20 mouse cellular contexts compared by ENCODE assay signal in genomic region chr2:26175191-26175590, GRCm38 (mm10). TPM values are rescaled to one million over a fixed set of nuclear protein-coding genes. Genes with fewer than 3 reads are reported as not detected.
DNase-seq lines count a peak whose midpoint lies in the region; ATAC-seq and TF ChIP-seq lines count a peak whose summit lies in the region.
"Had no signal": no experiment of that assay in that cellular context is flagged by ENCODE, and none has a peak within 500 bp of the region (broad histone marks: within the 10 kb centered on the region; RNA-seq: fewer than 3 reads in every experiment).

No protein-coding gene starts in this region.

- peak; percentile 44 for DNase-seq in cerebellum, adult 9-11 months
- DNase-seq in cerebellum, adult 11 months = no peak
- DNase-seq in kidney, postnatal 14 days = no peak
- peak; percentile 81 for DNase-seq in adrenal gland, adult 8-10 months
- no peak for DNase-seq in right cerebral cortex, postnatal 14 days
- DNase-seq in lung, adult 2 months = no peak
- DNase-seq: gastrocnemius, adult 2 months; heart, adult 2 months; heart, postnatal 10 days; layer of hippocampus, postnatal 36 days; right cerebral cortex, postnatal 4 days had no signal

- TF ChIP-seq CTCF in lung, adult 2 months (IDR thresholded peaks at IDR 0.05; ENCODE audit: insufficient read depth, low read length) = no peak

- peak; percentile 54; the same call in 1 of the 2 replicates for ATAC-seq in kidney, embryonic 15.5 days (replicated peaks; ENCODE audit: low FRiP score)
- ATAC-seq in hindbrain, embryonic 16.5 days = peak; percentile 54; the same call in 1 of the 2 replicates
- ATAC-seq: activated CD4-positive, CD25-positive, alpha-beta regulatory T cell, adult 4 months; forebrain, embryonic 15.5 days; inflammation-experienced regulatory T-cells, adult 6 months had no signal

- WGBS in kidney, embryonic 15.5 days = 9% methylated on average over 4 of the region's 4 CpGs
- 33% methylated on average over 4 of the region's 4 CpGs for WGBS in hindbrain, embryonic 16.5 days
- 17% methylated on average over 4 of the region's 4 CpGs for WGBS in lung, adult 2 months

- no peak overlapping the region for H3K9ac ChIP-seq in kidney, embryonic 15.5 days
- H3K9ac ChIP-seq in hindbrain, embryonic 16.5 days (ENCODE audit: low read depth, low read length) = no peak overlapping the region
- H3K9ac ChIP-seq: forebrain, embryonic 15.5 days had no signal

- peaks cover 20% of the 10 kb centered on the region for H3K4me1 ChIP-seq in kidney, embryonic 15.5 days
- no peaks in the 10 kb centered on the region for H3K4me1 ChIP-seq in hindbrain, embryonic 16.5 days (ENCODE audit: control insufficient read depth, insufficient read depth, low read depth, low read length)
- no peaks in the 10 kb centered on the region for H3K4me1 ChIP-seq in lung, adult 2 months (ENCODE audit: control insufficient read depth, insufficient read depth, low read length)
- H3K4me1 ChIP-seq: forebrain, embryonic 15.5 days had no signal

- no peak for TF ChIP-seq POLR2A in lung, adult 2 months (IDR thresholded peaks at IDR 0.05; ENCODE audit: borderline replicate concordance, extremely low read depth, low read depth, low read length)

- no peak overlapping the region for H3K27ac ChIP-seq in kidney, embryonic 15.5 days
- H3K27ac ChIP-seq in hindbrain, embryonic 16.5 days (ENCODE audit: low read depth, low read length) = no peak overlapping the region
- H3K27ac ChIP-seq: forebrain, embryonic 15.5 days; gastrocnemius, adult 2 months; heart, adult 2 months had no signal

- H3K36me3 ChIP-seq in kidney, embryonic 15.5 days = no peaks in the 10 kb centered on the region
- no peaks in the 10 kb centered on the region for H3K36me3 ChIP-seq in hindbrain, embryonic 16.5 days (ENCODE audit: control insufficient read depth, insufficient read depth, low read length)
- H3K36me3 ChIP-seq: forebrain, embryonic 15.5 days had no signal

- H3K9me3 ChIP-seq in kidney, embryonic 15.5 days (replicated peaks) = no peaks in the 10 kb centered on the region
- H3K9me3 ChIP-seq in hindbrain, embryonic 16.5 days (ENCODE audit: control insufficient read depth, low read length) = no peaks in the 10 kb centered on the region
- H3K9me3 ChIP-seq: forebrain, embryonic 15.5 days had no signal

- H3K27me3 ChIP-seq in kidney, embryonic 15.5 days = peaks cover 9% of the 10 kb centered on the region; the same call in 1 of the 2 replicates
- peaks cover 3% of the 10 kb centered on the region; the same call in 1 of the 2 replicates for H3K27me3 ChIP-seq in hindbrain, embryonic 16.5 days (replicated peaks; ENCODE audit: control insufficient read depth, insufficient read depth, low read length)
- H3K27me3 ChIP-seq: forebrain, embryonic 15.5 days had no signal

- H3K4me2 ChIP-seq in kidney, embryonic 15.5 days = no peak overlapping the region
- no peak overlapping the region for H3K4me2 ChIP-seq in hindbrain, embryonic 16.5 days (ENCODE audit: low read length)
- H3K4me2 ChIP-seq: forebrain, embryonic 15.5 days had no signal

- no peak overlapping the region for H3K4me3 ChIP-seq in kidney, embryonic 15.5 days (replicated peaks)
- H3K4me3 ChIP-seq in hindbrain, embryonic 16.5 days (ENCODE audit: low read length) = no peak overlapping the region
- no peak overlapping the region for H3K4me3 ChIP-seq in lung, adult 2 months (replicated peaks; ENCODE audit: extremely low read depth, low read depth, low read length)
- H3K4me3 ChIP-seq: forebrain, embryonic 15.5 days; gastrocnemius, adult 2 months; heart, adult 2 months had no signal

RNA-seq across cellular contexts. Expression of gene Lhx3, which starts 32.9 kb away (rescaled TPM):
- not detected in 2 replicates for polyA plus RNA-seq in kidney, embryonic 15.5 days (2015; fragmentation: Nextera tagmentation; extraction: Ambion mirVana)
- 1 to 10 TPM in 2 of 4 experiments, under 1 TPM in 1, not detected in 1; 0.48 to 6.4 (median 4.0) TPM for total RNA-seq in adrenal gland, adult 8-10 months (2022)
- polyA plus RNA-seq in hindbrain, embryonic 16.5 days (2015; fragmentation: Nextera tagmentation; extraction: Ambion mirVana) = 3.3 and 4.5 TPM in 2 replicates
- not detected in 2 replicates for polyA plus RNA-seq in lung, adult 2 months (2012; rRNA removed)
- total RNA-seq: gastrocnemius, adult 2 months; heart, adult 2 months; heart, postnatal 10 days; layer of hippocampus, postnatal 36 days; liver, adult 2 months; megakaryocyte, adult 5-6 weeks had no signal
- polyA plus RNA-seq: activated CD4-positive, CD25-positive, alpha-beta regulatory T cell, adult 4 months; cortical plate, adult 2 months; heart, adult 2 months; inflammation-experienced regulatory T-cells, adult 6 months; liver, adult 2 months; lung, embryonic 16.5 days had no signal

RNA-seq across cellular contexts. Expression of gene Nacc2, which starts 52.2 kb away (rescaled TPM):
- 8.7 and 10.5 TPM in 2 replicates for polyA plus RNA-seq in kidney, embryonic 15.5 days (2015; fragmentation: Nextera tagmentation; extraction: Ambion mirVana)
- 10 to 100 TPM; 42.6 to 58.0 (median 46.9) TPM for total RNA-seq in adrenal gland, adult 8-10 months (2022)
- polyA plus RNA-seq in hindbrain, embryonic 16.5 days (2015; fragmentation: Nextera tagmentation; extraction: Ambion mirVana) = 24.5 and 25.8 TPM in 2 replicates
- 26.3 and 36.5 TPM in 2 replicates for polyA plus RNA-seq in lung, adult 2 months (2012; rRNA removed)

Comparison
In these comparisons a context has a peak if more than half of its experiments do, and no peak if none do; other contexts are left out.
1. DNase-seq: peak in cerebellum, adult 9-11 months (single experiment) and adrenal gland, adult 8-10 months (single experiment); none in cerebellum, adult 11 months (single experiment), kidney, postnatal 14 days (single experiment), right cerebral cortex, postnatal 14 days (single experiment) and lung, adult 2 months (single experiment).